Mouse (Mus musculus) urinary bladder, postnatal 4 days (tissue): ENCODE data around the gene Scrg1.
"Not testable (repeated sequence)": the region's sequence is repeated elsewhere in the genome, so short reads cannot be mapped to it uniquely, and the experiment has no call there.

Source experiments
- DNase-seq, 2 experiments: peaks; one replicate each; pipeline ENCODE4 v3.0.0; 2021 to 2022; ENCODE audit warnings: low spot score in 2 of 2

The Scrg1 gene

DNA sequence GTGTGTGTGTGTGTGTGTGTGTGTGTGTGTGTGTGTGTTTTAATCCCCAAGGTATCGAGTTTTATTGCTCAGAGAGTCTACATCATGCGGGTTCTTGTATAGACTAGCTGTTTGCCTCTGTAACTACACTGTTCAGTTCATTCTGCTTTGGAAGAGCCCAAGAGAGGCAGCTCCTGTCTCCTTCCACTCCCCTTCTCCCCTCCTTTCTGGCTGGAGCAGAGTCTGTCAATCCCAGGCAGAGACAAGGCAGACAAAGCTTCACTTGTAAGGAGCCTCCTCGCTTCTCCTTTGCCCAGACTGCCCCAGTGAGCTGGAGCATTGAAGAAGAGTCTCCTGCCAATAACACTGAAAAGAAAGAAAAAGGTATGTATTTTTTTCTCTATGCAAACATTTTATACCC is at the start of gene Scrg1:
Scrg1 (plus strand) TSS at position 159 of the 400 bp plus-strand sequence.
- no peak for DNase-seq

DNA sequence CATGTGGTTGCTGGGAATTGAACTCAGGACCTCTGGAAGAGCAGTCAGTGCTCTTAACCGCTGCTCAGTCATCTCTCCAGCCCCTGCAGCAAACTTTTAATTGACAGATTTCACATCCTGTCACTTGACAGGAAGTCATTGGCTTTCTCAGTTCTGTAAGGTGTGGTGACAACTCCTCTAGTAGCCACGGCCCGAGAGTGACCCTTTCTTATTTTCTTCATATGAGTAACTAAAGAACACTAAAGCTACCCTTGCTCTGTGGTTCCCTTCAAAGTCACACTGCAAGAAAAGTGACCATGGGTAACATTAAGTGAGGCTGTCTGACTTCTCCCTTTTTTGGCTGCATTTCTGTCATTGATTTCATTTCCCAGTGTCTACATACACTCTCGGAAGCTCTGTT is 49.4 kb upstream of the Scrg1 start:
- DNase-seq: no peak

DNA sequence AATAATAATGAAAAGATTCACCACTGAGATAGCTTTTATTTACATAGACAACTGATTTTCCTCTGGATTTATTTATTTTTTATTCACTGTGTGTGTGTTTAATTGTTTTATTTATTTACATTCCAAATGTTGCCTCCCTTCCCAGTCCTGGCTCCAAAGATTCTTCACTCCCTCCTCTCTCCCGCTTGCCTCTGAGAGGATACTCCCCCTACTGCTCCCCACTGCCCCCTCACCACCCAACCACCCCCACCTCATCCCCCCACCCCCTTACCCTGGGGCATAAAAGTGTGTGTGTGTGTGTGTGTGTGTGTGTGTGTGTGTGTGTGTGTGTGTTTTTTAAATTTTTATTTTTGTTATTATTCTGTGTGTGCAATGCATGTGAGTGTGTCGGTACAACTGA is 46.4 kb upstream of the Scrg1 start:
- no peak for DNase-seq

DNA sequence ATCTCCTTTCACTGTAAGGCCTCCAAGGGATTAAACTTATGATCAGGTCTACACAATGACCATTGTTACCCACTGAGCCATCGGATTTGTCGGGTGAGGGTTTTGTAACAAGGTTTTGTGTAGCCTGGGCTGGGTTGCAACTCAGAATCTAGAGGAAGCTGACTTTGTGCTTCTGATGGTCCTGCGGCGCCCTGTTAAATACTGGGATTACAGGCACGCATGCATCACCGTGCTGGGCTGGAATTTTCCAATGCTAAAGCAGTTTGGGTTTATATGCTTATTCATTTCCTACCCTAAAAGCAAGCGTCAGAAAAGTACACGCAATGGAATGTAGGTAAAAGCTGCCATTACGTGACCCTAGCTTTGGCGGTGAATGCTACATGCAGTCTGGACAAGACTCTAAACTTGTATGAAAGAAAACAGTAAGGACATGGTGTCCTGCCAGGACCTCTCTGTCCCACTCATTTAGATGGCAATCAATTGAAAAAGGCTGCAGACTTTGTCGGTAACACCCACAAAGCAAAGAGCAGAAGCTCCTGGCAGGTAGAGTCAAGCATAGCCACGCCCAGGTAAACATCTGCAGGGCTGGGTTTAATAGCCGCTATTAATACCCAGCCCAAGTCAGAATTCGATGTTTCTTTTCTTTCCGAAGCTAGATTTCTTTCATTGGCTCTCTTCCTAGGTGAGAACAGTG is 45.8 kb upstream of the Scrg1 start:
- no peak for DNase-seq

DNA sequence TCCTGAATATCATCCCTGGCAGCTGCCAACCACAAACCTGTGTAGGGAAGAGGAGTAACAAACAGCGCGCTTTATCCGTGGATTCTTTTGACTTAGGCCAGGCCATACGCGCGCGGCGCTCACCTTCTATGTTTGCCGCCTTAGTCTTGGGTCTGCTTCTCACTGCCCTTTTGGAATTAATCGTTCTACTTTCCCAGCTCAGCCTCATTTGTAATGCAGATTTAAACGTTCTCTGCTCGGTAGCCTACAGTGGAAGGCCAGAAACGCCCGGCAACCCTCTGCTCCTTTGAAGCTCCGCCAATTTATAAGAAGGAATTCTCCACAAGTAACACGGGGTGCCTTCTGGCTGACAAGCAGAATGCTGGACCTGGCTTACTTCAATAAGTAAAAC is 45.3 kb upstream of the Scrg1 start:
- no peak for DNase-seq

DNA sequence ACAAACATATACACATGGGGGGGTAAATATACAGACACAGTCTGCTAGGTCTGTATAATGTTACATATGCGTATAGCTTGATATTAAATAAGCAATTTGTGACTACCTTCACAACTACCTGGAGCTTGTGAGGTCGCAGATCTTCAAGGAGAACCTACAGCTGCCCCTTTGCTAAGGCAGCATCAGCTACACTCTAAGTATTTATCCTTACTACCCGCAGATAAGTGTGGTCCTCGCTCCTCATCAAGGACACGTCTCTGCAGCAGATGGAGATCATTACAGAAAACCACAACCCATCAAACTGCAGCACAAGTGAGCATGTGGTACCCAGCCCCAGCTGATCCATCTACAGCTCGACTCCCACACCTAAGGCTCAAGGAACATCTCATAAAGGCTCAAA is 44.4 kb upstream of the Scrg1 start:
- DNase-seq: no peak

DNA sequence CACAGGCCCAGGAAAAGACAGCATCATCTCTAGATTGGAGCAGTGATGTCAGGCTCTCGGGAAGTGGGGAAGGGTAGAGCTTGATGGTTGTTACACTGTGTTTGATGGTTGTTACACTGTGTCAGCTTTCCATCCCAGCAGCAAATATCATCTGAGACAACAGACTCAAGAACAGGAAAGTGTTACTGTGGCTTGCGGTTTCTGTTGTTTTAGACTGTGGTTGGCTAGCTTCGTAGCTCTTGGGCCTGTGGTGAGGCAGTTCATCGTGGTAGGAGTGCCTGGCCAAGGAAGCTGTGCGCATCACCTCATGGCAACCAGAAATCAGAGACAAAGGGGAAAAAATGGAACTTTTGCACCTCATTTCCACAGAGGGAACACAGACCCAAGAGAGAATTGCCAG is 38.9 kb upstream of the Scrg1 start:
- DNase-seq: no peak

DNA sequence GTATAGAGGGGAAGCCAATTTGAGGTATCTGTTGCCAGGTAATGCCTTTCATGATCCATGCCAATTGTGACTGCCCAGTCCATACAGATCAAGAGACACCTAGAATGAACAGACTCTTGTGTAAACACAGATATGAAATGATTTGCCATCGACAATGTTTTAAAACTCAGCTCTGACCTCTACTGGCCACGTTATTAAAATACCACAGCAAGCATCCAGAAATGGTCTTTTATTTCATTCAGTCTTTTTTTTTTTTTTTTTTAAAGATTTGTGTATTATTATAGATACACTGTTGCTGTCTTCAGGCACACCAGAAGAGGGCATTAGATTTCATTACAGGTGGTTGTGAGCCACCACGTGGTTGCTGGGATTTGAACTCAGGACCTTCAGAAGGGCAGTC is 29.6 kb upstream of the Scrg1 start:
- no peak for DNase-seq

DNA sequence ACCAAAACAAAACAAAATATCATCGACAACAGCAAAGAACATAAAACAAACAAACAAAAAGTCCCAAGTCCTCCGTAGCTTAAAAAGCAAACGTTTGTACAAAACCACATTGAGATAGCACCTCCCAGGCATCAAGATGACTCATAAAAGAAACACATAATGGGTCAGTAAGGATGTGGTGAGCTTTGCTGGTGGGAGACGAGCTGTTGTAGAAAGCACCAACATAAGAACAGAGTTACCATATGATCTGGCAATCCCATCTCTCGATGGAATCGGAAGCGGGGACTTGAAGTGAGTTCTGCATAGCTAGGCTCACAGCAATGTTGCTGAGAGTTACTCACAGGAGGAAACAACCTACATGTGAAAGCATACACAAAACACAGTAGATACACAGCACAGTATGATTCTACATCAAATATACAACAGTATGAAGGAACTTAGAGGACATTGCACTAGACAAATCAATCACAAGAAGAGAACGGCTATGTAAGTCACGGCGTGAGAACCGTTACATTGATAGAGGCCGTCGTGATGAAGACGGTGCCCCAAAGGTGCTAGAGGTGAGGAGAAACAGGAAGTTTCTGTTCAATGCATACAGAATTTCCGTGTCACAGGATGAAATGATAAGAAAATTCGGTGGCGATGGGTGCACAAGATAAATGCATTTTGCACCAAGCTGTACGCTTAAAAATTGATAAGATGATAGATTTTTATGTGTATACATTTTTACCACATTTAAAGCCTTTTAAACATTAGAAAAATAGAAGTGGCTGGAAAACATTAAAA is 27.9 kb upstream of the Scrg1 start:
- DNase-seq: no peak

DNA sequence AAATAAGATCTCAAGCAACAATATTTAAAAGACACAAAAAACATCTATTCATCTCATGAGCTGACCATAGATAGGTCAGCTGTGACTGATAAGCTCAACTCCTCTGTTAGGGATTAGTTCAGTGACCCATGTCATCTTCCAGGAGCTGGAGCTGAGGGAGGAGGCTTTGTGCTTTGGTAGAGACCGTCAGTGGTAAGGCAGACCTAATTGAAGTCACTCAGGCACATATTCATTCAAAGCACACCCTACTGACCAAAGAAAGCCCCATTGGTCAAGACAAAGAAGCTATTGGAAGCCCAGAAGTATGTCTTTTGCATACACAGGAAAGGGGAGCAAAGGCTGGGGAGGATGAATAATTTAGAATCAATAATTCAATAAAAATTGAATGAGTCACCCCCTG is 27.2 kb upstream of the Scrg1 start:
- no peak for DNase-seq

DNA sequence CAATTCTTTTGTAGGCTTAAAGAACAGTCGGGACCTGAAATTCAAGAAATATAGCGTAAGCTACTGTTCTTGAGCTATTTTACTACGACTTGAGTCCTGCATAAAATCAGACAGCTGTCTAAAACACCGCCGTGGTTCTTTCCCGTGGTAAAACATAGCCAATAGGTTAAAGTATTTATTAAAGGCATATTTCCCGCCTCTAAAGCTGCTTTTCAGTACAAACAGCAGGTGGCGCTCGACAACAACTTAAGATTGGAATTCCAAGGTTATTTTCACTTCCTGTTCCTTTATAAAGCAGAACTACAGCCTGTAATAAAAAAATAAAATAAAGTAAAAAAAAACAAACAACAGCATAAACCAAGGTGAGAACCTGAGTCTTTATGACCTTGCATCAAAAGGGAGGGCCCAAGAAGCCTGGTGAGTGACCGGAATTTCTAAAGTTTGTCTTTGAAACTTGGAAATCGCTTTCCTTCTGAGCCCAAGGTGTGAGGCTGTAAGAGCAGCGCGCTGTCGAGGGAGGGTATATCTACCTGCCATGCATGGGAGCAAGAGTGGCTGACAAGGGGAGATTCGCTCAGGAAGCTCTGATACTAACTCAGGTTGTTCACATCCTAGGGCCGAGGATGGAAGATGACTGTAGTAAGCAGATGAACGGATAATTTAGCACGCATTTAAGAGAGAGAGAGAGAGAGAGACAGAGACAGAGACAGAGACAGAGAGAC is 26.4 kb upstream of the Scrg1 start:
- DNase-seq: peak; percentile 40 to 80

DNA sequence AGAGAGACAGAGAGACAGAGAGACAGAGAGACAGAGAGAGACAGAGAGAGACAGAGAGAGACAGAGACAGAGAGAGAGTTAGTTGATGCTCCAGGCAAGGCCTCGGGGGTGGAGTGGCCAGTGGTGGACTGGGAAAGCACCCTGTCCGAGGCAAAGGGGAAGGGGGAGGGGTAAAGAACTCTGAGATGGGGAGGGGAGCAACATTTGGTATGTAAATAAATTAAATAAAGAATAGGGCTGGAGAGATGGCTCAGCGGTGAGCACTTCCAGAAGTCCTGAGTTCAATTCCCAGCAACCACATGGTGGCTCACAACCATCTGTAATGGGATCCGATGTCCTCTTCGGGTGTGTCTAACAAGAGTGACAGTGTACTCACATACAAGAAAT is 25.8 kb upstream of the Scrg1 start:
- not testable (repeated sequence) for DNase-seq

DNA sequence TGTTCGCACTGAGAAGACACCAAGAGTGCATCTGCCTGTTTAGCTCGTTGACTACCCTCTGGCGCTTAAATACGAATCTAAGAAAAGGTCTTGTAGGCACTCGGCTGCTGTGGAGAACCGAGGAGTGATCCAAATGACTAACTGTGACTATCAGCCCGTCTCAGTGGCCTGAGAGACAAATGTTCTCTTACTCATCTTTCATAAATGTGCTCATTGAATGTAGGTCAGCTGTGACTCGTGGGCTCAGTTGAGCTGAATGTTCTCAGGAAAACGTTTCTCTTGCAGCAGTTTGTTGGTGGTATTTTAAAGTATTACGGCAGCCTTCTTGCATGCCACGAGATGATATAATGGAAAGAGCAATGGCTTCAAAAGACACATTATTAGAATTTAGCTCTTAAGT is 24.8 kb upstream of the Scrg1 start:
- no peak for DNase-seq

DNA sequence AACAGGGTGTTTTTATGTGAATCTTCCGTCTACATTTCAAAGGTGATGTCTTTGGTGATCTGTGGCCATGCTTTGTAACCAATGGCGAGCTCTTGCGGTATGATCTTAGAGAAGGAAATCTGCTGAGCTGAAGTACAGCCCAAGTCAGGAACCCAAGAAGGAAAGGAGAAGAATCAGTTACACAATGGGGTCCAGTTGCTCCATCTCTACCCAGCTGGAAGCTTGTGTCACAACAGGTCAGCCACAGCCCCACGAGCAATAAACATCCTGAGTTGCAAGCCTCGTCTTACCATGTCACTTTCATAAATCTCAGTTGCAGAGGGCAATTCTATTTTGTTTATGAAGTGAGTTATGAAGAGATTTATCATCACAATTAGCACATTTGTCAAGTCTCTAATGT is 22.9 kb upstream of the Scrg1 start:
- DNase-seq: no peak

DNA sequence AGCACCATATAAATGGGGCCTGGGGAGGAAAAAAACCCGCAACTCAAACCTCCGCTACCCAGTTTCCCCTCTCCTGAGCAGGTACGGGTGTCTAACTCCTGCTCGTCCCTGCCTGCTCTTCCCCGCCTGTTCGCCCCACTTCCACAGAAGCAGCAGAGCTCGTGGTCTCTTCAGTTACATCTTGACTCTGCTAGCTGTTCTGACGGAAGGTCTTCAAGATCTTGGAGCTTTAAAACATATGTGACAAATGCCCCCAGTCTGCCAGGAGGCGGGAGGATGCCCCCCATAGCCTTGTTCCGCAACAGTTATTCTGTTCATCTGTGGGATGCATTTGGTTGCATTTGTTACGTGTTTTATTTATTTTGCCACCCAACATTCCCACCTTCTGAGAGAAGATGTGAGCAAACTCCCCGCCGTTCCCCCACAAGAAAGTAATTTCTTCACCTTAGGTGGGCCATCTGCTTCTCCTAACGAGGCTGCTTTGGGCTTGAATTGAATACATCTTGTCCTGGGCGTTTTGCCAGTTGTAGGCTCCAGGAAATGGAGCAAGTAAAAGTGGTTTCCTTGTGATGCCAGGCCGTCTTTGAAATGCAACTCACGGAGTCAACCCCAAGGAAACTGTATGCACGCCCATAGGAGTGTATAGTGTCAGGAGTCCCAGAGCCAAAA is 19.8 kb upstream of the Scrg1 start:
- no peak for DNase-seq

DNA sequence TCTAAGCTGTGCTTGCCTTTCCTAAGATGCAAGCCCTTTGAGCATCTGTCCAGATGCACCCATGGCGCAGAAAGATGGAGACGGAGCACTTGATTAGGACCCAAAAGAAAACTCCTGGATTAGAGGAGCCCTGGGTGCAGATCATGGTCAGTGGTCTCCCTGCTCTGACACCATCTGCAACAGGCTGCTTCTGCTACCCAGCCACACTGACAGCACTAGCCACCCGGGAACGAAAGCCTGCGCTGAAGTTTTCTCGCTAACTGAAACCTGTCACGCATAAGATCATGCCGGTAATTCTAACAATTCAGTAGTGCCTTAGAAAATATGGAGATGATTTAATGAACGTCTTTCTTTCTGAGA is 19.3 kb upstream of the Scrg1 start:
- DNase-seq: no peak

DNA sequence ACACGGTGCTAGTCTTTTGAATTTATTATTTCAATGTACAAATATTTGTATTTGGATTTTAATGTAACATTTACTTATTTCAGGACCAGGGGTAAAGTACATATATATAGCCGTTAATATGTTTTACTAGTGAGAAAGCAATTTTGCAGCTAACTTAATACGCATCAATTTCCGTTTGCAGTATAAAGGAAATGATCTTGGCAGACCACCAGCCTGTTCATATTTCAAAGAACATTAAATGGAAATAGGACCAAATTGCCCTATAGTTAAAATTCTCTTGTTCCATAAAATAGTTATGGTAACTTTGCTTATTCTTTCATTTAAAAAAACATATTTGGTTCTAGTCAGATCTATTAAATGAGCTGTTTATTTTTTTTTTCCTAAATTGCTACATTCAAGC is 14.6 kb upstream of the Scrg1 start:
- DNase-seq: no peak

DNA sequence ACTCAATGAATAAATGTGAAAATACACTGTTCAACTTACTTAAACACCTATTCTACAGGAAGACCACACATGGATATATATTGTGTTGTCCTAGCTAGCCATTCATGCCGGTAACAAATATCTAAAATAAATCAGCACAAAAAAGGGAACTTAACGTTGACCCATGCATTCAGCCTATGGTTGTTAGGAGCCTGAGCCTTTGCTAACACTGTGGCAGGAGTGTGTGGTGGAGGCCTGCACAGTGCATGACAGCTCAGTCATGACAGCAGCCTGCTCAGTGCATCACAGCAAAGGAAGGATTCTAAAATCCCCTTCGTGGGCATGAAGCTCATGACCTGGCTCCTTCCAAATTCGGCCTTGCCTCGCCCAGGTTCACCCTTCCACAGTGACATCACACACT is 14.2 kb upstream of the Scrg1 start:
- DNase-seq: no peak

DNA sequence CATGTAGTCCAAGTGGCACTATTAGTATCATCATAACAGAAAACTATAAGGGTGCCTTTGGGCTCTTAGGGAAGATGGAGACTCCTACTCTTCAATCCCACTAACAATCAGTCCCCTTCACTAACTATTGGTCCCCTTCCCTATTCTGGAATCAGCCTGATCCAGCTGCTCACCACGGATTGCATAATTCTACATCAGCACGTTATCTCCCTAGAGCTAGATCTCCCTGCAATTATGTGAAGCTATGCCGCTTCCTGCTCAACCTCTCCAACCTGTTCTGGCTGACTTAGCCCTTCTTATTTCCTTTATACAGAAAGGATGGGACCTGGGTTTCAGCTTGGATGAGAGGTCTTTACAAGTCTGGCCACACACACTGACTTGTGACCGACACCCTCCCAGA is 12.4 kb upstream of the Scrg1 start:
- DNase-seq: no peak

DNA sequence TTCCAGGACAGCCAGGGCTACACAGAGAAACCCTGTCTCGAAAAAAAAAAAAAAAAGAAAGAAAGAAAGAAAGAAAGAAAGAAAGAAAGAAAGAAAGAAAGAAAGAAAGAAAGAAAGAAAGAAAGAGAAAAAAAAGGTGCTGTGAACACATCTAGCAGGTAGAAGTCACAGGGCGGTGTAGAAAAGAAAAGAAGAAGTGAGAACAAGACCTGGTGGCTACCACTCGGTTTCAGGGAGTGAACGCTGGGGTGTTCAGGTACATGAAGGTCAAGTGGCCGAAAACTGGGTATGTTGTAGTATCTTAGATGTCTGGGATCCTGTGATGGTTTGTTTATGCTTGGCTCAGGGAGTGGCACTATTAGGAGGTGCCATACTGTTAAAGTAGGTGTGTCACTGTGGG is 9.8 kb upstream of the Scrg1 start:
- DNase-seq: not testable (repeated sequence)

DNA sequence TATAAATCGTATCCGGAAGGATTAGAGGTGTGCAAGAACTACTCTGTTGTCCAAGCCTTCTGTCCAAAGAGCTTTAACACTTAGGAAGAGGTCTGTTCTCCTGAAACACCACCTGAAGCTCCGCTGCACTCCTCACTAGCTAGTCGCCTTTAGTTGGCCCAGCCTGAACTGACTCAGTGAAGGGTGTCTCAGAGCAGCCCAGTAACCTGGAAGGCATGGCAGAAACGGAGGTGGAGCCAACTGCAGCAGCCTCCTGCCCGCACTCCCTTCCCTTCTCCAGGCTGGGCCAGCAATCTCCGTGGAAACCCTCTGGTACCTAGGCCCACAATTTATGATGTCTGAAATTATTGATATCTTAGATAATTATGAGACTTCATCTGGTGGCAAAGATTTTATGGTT is 5.0 kb upstream of the Scrg1 start:
- DNase-seq: peak in 1 of 2 experiments; percentile 43

DNA sequence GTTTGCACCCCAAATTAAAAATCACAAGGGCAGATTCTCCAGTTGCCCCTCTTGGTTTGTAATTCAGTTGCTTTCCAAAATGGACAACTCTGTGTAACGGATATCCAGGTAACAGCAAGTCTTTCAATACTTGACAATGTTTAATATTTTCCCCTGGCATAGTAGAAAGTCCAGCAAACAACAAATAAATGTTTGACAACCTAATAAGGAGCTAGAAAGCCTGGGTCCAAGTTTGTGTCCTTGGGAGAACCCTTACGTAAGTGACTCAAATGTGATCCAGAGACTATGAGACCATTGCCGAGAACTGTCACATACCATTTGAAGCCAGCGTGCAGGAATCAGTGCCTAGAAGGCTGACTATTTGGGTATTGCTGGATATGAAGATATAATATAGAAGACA is 3.8 kb upstream of the Scrg1 start:
- no peak for DNase-seq

DNA sequence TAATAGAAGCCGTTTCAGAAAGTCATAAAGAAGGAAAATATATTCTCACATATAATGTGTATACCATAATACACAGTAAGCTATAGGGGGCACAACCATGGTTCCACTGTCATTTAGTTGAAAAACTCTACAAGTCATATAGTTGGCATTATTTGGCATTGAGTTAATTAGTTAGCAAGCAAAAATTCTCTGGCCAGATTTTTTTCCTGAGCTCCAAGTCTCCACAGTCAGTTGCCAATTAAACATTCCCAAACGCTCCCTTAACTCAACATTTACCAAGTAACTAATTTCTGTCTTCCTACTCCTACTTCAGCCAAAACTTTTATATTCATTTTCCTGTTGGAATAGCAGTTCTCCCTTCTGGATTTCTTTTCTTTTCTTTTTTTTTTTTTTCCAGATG is 2.4 kb upstream of the Scrg1 start:
- DNase-seq: no peak
